Mouse (Mus musculus) granulocyte monocyte progenitor cell, adult 5-6 weeks (primary cell): ENCODE data around the gene Defb30. TPM values are rescaled to one million over a fixed set of nuclear protein-coding genes. Genes with fewer than 3 reads are reported as not detected.

ENCODE experiments used
- total RNA-seq, 2 experiments: library from RNA; stranded (forward) in 1 of 2; stranded (reverse) in 1 of 2; fragments of 200-712, 200-1000 nt in 1 of 2; fragments of >200 nt in 1 of 2; fragmentation: Nextera tagmentation in 1 of 2; gene quantifications; 2 replicates each; pipeline ENCODE4 v1.2.3; 2014 to 2017

The Defb30 gene
- total RNA-seq, 2 experiments from 2014 or later, result not detected

Other genes with a start within 250 kb of the Defb30 start
- gene Wdfy2, start 212.3 kb downstream of the Defb30 start, total RNA-seq (2014; fragmentation: Nextera tagmentation), result 18.9 and 21.0 TPM in 2 replicates
- gene Wdfy2, start 212.3 kb downstream of the Defb30 start, total RNA-seq (2017), result 23.7 and 25.3 TPM in 2 replicates
- not detected in 2 replicates for gene Defb48, start 65.5 kb downstream of the Defb30 start, total RNA-seq (2014; fragmentation: Nextera tagmentation)
- not detected in 2 replicates for gene Defb48, start 65.5 kb downstream of the Defb30 start, total RNA-seq (2017)
- gene Defb47, start 51.9 kb downstream of the Defb30 start, total RNA-seq (2014; fragmentation: Nextera tagmentation), result not detected in 2 replicates
- not detected in 2 replicates for gene Defb47, start 51.9 kb downstream of the Defb30 start, total RNA-seq (2017)
- gene Defb43, start 38.2 kb downstream of the Defb30 start, total RNA-seq (2014; fragmentation: Nextera tagmentation), result not detected in 2 replicates
- not detected in 2 replicates for gene Defb43, start 38.2 kb downstream of the Defb30 start, total RNA-seq (2017)
- gene Defb42, start 3.0 kb downstream of the Defb30 start, total RNA-seq (2014; fragmentation: Nextera tagmentation), result not detected in 2 replicates
- not detected in 2 replicates for gene Defb42, start 3.0 kb downstream of the Defb30 start, total RNA-seq (2017)